Mouse (Mus musculus) midbrain, embryonic 14.5 days (tissue): ENCODE measurements at regions not wholly inside any gene's neighbourhood (a gene's known extent, or its start where the extent isn't known, plus 50 kb on each side); places are given as distances from the start of the nearest gene placed in this dataset.

Experiments used
- ATAC-seq: fragments of 200-750 bp; cut with Nextera tagmentation; 2 replicates; pipeline ENCODE4 v1.8.0; 2017; ENCODE audit warnings: moderate number of reproducible peaks, moderate library complexity; ENCODE audit not compliant: low FRiP score, low TSS enrichment
- DNase-seq: peaks from one replicate; pipeline ENCODE4 v3.0.0-alpha.2; 2015
- H3K27ac ChIP-seq: fragments of 300-500 bp; sonication (generic); replicated peaks from 2 replicates; pipeline ENCODE4 v1.5.1; 2014; ENCODE audit warnings: mild to moderate bottlenecking, low read depth, low read length, moderate library complexity
- H3K27me3 ChIP-seq: fragments of 300-500 bp; sonication (generic); 2 replicates; pipeline ENCODE4 v1.6.1; 2014; ENCODE audit warnings: low read length, control low read depth, mixed read lengths; ENCODE audit not compliant: control insufficient read depth, insufficient read depth
- H3K36me3 ChIP-seq: fragments of 300-500 bp; sonication (generic); 2 replicates; pipeline ENCODE4 v1.6.1; 2014; ENCODE audit warnings: low read length, control low read depth; ENCODE audit not compliant: control insufficient read depth, insufficient read depth
- H3K4me1 ChIP-seq: fragments of 300-500 bp; sonication (generic); 2 replicates; pipeline ENCODE4 v1.6.1; 2014; ENCODE audit warnings: mild to moderate bottlenecking, antibody characterized with exemption, low read length, control low read depth; ENCODE audit not compliant: control insufficient read depth, insufficient read depth
- H3K4me2 ChIP-seq: fragments of 300-500 bp; sonication (generic); 2 replicates; pipeline ENCODE4 v1.6.1; 2014; ENCODE audit warnings: mild to moderate bottlenecking, low read length, moderate library complexity
- H3K4me3 ChIP-seq: fragments of 300-500 bp; sonication (generic); replicated peaks from 2 replicates; pipeline ENCODE4 v1.5.1; 2014; ENCODE audit warnings: low read depth, low read length
- H3K9ac ChIP-seq: fragments of 300-500 bp; sonication (generic); replicated peaks from 2 replicates; pipeline ENCODE4 v1.6.1; 2014; ENCODE audit warnings: mild to moderate bottlenecking, low read length, moderate library complexity
- H3K9me3 ChIP-seq: fragments of 300-500 bp; sonication (generic); 2 replicates; pipeline ENCODE4 v1.6.1; 2016; ENCODE audit warnings: low read length, control low read depth, mixed read lengths; ENCODE audit not compliant: control insufficient read depth
- WGBS: fragments of 180-500 bp; shearing (Covaris S2); extraction: QIAGEN DNeasy Blood & Tissue Kit; methylation state at CpG from one replicate; pipeline ENCODE4 v1.1.7; 2014; 5-methylcytosine and 5-hydroxymethylcytosine counted together

GRCm38 (mm10) chr11:71415451-71415850, 184.9 kb upstream of the Nlrp1b start:
- DNase-seq = no peak
- 19% methylated on average over 3 of the region's 3 CpGs for WGBS
- no peak overlapping the region for H3K4me2 ChIP-seq
- H3K9ac ChIP-seq = no peak overlapping the region
- no peak overlapping the region for H3K4me3 ChIP-seq
- H3K4me1 ChIP-seq = peaks cover 11% of the 10 kb centered on the region; the same call in 1 of the 2 replicates
- no peaks in the 10 kb centered on the region for H3K27me3 ChIP-seq
- H3K27ac ChIP-seq = peak overlapping the region; percentile 32; the same call in 1 of the 2 replicates
- ATAC-seq = no peak
- no peaks in the 10 kb centered on the region for H3K9me3 ChIP-seq
- H3K36me3 ChIP-seq = no peaks in the 10 kb centered on the region

DNA sequence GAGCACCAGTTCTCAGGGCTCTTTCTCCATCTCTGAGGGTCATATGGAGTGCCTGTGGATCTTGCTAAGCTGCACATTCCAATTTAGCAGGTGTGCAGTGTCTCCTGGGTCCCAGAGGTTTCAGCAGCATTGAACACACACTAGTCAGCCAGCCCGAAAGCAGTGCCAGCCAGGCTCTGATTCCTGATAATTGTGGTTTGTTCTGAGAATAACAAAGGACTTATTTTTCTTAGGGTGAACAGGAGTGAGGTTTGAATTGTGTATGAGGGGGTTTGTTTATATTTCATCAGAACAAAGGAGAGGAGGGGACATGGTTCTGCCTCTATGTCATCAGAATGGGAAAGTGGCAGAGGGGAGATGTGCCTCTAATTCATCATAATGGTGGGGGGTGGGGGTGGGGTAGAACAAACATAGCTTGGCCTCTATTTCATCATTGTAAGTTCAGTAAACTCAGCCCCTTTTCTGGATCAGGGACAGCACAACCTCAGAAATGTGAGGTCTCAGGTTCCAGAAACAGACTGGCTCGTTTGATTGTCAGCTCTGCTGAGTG, 191.8 kb upstream of the Nlrp1b start:
- H3K4me3 ChIP-seq = no peak overlapping the region
- H3K36me3 ChIP-seq = no peaks in the 10 kb centered on the region
- no peaks in the 10 kb centered on the region for H3K27me3 ChIP-seq
- ATAC-seq (no peak), DNase-seq (no peak)
- no peak overlapping the region for H3K4me2 ChIP-seq
- no peak overlapping the region for H3K9ac ChIP-seq
- WGBS = 68% methylated on average over 2 of the region's 2 CpGs
- H3K27ac ChIP-seq = no peak overlapping the region
- H3K4me1 ChIP-seq = no peaks in the 10 kb centered on the region
- H3K9me3 ChIP-seq = no peaks in the 10 kb centered on the region

GRCm38 (mm10) chr11:71423242-71423641, 192.7 kb upstream of the Nlrp1b start:
- Histone ChIP-seq H3K4me3 (no peak overlapping the region), H3K4me2 (no peak overlapping the region), H3K9ac (no peak overlapping the region), H3K9me3 (no peaks in the 10 kb centered on the region), H3K36me3 (no peaks in the 10 kb centered on the region), H3K27me3 (no peaks in the 10 kb centered on the region), H3K4me1 (no peaks in the 10 kb centered on the region), H3K27ac (no peak overlapping the region)
- ATAC-seq (no peak), DNase-seq (no peak)
- WGBS = 73% methylated on average over 3 of the region's 3 CpGs

GRCm38 (mm10) chr11:71424879-71425278, 194.3 kb upstream of the Nlrp1b start:
- no peak overlapping the region for H3K27ac ChIP-seq
- 67% methylated on average over 5 of the region's 5 CpGs for WGBS
- no peak overlapping the region for H3K4me3 ChIP-seq
- H3K36me3 ChIP-seq = no peaks in the 10 kb centered on the region
- no peak overlapping the region for H3K4me2 ChIP-seq
- H3K9me3 ChIP-seq = no peaks in the 10 kb centered on the region
- H3K4me1 ChIP-seq = no peaks in the 10 kb centered on the region
- no peak for DNase-seq
- no peaks in the 10 kb centered on the region for H3K27me3 ChIP-seq
- ATAC-seq = no peak
- H3K9ac ChIP-seq = no peak overlapping the region

- H3K9me3 ChIP-seq = no peaks in the 10 kb centered on the region
- no peak overlapping the region for H3K4me2 ChIP-seq
- H3K9ac ChIP-seq = no peak overlapping the region
- H3K4me1 ChIP-seq = peaks cover 8% of the 10 kb centered on the region; the same call in 1 of the 2 replicates
- ATAC-seq = no peak
- DNase-seq = no peak
- H3K27me3 ChIP-seq = no peaks in the 10 kb centered on the region
- 89% methylated on average over 22 of the region's 22 CpGs for WGBS
- H3K36me3 ChIP-seq = no peaks in the 10 kb centered on the region
- no peak overlapping the region for H3K27ac ChIP-seq
- H3K4me3 ChIP-seq = no peak overlapping the region
Measured at GRCm38 (mm10) chr11:71429739-71430138, 199.2 kb upstream of the Nlrp1b start.

GRCm38 (mm10) chr11:71434241-71434640, 203.7 kb upstream of the Nlrp1b start:
- WGBS = 43% methylated on average over 6 of the region's 6 CpGs
- no peaks in the 10 kb centered on the region for H3K27me3 ChIP-seq
- H3K4me3 ChIP-seq = no peak overlapping the region
- DNase-seq (no peak), ATAC-seq (no peak)
- H3K36me3 ChIP-seq = no peaks in the 10 kb centered on the region
- no peak overlapping the region for H3K9ac ChIP-seq
- no peak overlapping the region for H3K4me2 ChIP-seq
- no peak overlapping the region for H3K27ac ChIP-seq
- H3K9me3 ChIP-seq = no peaks in the 10 kb centered on the region
- H3K4me1 ChIP-seq = peaks cover 18% of the 10 kb centered on the region; the same call in 1 of the 2 replicates

DNA sequence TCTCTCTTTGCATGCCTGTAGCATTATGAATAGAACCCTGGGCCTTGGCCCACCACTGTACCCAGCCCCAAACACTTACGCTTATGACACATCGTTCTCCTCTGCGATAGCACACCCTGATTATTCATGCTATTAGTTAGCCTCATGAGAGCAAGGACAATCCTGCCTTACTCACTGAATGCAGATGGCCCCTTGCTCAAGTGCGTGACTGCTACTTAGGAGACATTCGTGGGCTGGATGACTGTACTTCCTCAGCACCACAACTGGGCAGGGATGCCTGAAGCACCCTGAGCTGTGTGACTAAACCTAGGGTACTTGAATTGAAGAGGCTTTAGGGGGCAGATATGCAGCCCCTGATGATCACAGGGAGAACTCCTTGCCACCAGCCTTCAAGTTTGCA, 204.4 kb upstream of the Nlrp1b start:
- DNase-seq (no peak), ATAC-seq (no peak)
- H3K36me3 ChIP-seq = no peaks in the 10 kb centered on the region
- H3K9me3 ChIP-seq = no peaks in the 10 kb centered on the region
- peaks cover 19% of the 10 kb centered on the region; the same call in 1 of the 2 replicates for H3K4me1 ChIP-seq
- no peak overlapping the region for H3K27ac ChIP-seq
- 49% methylated on average over 5 of the region's 5 CpGs for WGBS
- H3K4me3 ChIP-seq = no peak overlapping the region
- H3K4me2 ChIP-seq = no peak overlapping the region
- H3K9ac ChIP-seq = no peak overlapping the region
- no peaks in the 10 kb centered on the region for H3K27me3 ChIP-seq

- Histone ChIP-seq H3K9ac (no peak overlapping the region), H3K4me2 (no peak overlapping the region), H3K36me3 (no peaks in the 10 kb centered on the region), H3K27me3 (no peaks in the 10 kb centered on the region), H3K4me3 (no peak overlapping the region), H3K4me1 (peaks cover 26% of the 10 kb centered on the region; the same call in 1 of the 2 replicates), H3K27ac (no peak overlapping the region), H3K9me3 (no peaks in the 10 kb centered on the region)
- ATAC-seq = no peak
- 61% methylated on average over 8 of the region's 8 CpGs for WGBS
- no peak for DNase-seq
Measured at GRCm38 (mm10) chr11:71435745-71436144, 205.2 kb upstream of the Nlrp1b start.

GRCm38 (mm10) chr11:71436335-71436734, 205.8 kb upstream of the Nlrp1b start:
- DNase-seq (no peak), ATAC-seq (no peak)
- H3K4me2 ChIP-seq = no peak overlapping the region
- no peaks in the 10 kb centered on the region for H3K36me3 ChIP-seq
- no peak overlapping the region for H3K4me3 ChIP-seq
- H3K4me1 ChIP-seq = peaks cover 26% of the 10 kb centered on the region; the same call in 1 of the 2 replicates
- H3K27me3 ChIP-seq = no peaks in the 10 kb centered on the region
- WGBS = 70% methylated on average over 1 of the region's 1 CpGs
- H3K9me3 ChIP-seq = no peaks in the 10 kb centered on the region
- H3K9ac ChIP-seq = no peak overlapping the region
- no peak overlapping the region for H3K27ac ChIP-seq
